Mouse (Mus musculus) heart, embryonic 10.5 days (tissue): ENCODE measurements at regions not wholly inside any gene's neighbourhood (a gene's known extent, or its start where the extent isn't known, plus 50 kb on each side); places are given as distances from the start of the nearest gene placed in this dataset.
A peak's percentile ranks its signal among the peaks of the same experiment; 100 is the strongest.

ENCODE experiments used
- DNase-seq: peaks from one replicate; pipeline ENCODE4 v3.0.0-alpha.2; 2017; ENCODE audit warnings: low spot score
- H3K27ac ChIP-seq: fragments of 300-500 bp; sonication (generic); 2 replicates; pipeline ENCODE4 v1.5.1; 2016; ENCODE audit warnings: mild to moderate bottlenecking
- H3K27me3 ChIP-seq: fragments of 300-500 bp; sonication (generic); 2 replicates; pipeline ENCODE4 v1.6.1; 2016; ENCODE audit warnings: mild to moderate bottlenecking; ENCODE audit not compliant: poor library complexity, insufficient read depth, severe bottlenecking
- H3K36me3 ChIP-seq: fragments of 300-500 bp; sonication (generic); 2 replicates; pipeline ENCODE4 v1.6.1; 2016; ENCODE audit warnings: mild to moderate bottlenecking, moderate library complexity
- H3K4me1 ChIP-seq: fragments of 300-500 bp; sonication (generic); 2 replicates; pipeline ENCODE4 v1.6.1; 2016; ENCODE audit warnings: mild to moderate bottlenecking
- H3K4me3 ChIP-seq: fragments of 300-500 bp; sonication (generic); 2 replicates; pipeline ENCODE4 v1.5.1; 2016; ENCODE audit warnings: mild to moderate bottlenecking, moderate library complexity
- H3K9me3 ChIP-seq: fragments of 300-500 bp; sonication (generic); 2 replicates; pipeline ENCODE4 v1.6.1; 2016; ENCODE audit warnings: mild to moderate bottlenecking, moderate library complexity
- WGBS: fragments of 180-500 bp; shearing (Covaris S2); methylation state at CpG from one replicate; pipeline ENCODE4 v1.1.7; 2016; 5-methylcytosine and 5-hydroxymethylcytosine counted together

DNA sequence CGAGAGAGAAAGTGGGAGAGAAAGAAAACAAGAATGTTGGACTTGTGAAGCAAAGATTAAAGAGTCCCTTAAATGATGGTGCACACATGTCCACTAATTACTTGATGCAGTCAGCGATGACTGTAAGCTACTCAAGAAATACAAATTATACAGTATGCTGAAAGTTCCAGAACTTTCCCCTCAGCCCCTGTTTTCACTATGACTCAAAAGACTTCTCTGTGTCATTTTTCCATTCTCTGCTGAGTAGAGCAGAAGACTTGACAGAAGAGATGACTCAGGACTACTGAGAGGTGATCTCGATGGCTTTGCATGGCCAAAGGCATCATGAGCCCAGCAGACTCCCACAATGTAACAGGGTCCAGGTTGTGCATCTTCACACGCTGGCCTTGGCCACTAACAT, 105.6 kb downstream of the Olfr267 start:
- Histone ChIP-seq H3K4me1 (no peaks in the 10 kb centered on the region), H3K27ac (no peak overlapping the region), H3K36me3 (no peaks in the 10 kb centered on the region), H3K9me3 (no peaks in the 10 kb centered on the region), H3K4me3 (no peak overlapping the region), H3K27me3 (no peaks in the 10 kb centered on the region)
- DNase-seq = no peak
- 78% methylated on average over 4 of the region's 4 CpGs for WGBS

DNA sequence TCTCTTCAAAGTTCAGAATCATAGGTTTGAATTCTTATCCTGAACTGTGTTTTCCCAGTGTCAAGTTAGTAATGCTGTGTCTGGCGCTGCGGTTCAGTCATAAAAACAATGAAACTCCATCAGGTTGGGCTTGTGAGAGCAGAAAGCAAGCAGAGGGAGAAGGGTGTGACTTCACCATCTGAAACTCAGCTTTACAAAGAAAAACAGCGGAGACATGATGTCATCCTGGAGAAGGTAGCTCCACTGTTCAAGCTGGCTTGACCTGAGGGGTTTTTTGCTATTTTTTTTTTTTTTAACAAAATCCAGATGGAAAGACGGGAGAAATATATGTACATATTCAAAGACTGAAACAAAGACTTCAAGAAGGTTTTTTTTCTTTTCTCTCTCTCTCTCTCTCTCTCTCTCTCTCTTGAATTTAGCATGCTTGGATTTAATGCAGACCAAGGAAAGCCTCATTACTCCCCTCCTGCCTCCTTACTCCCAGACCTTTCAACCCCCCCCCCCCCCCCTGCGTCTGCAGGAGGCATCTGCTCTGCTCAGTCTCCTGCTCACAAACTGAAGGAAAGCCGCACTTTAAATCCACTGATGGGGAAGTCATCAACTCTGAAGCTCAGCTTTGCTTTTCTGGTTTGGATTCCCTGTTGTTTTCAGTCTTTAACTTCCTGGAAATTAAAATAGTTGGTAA, 109.7 kb downstream of the Olfr267 start:
- Histone ChIP-seq H3K27ac (no peak overlapping the region), H3K36me3 (no peaks in the 10 kb centered on the region), H3K4me1 (no peaks in the 10 kb centered on the region), H3K9me3 (no peaks in the 10 kb centered on the region), H3K4me3 (no peak overlapping the region), H3K27me3 (no peaks in the 10 kb centered on the region)
- 50% methylated on average over 6 of the region's 6 CpGs for WGBS
- DNase-seq = no peak

DNA sequence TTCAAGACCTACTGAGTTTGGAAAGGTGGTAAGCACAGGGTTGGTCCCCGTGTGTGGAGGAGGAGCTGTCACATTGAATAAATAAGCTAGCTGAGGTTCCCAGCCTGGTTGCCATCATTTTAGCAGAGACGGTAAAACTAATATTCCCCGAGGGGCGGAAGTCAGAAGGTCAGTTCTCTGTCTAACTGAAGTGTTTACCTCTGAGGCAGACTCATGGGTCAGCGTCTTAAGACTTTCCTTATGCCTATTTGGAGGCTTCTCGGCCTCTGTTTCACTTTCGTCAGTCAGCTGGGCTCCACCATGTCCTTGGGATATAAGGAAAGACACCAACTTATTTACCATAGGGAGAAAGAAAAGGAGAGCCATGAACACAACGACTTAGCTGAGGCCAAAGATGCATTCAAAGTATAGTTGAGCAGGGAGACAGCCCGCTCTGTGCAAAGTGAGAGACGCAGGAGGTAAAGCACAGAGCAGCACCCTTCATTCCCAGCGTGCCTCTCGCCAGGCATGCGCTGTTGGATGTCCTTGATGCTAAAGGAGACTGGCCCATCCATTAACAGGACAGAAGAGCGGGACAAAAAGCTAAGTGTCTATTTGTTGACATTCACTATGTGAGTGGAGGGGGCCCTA, 116.0 kb downstream of the Olfr267 start:
- peak overlapping the region; percentile 44 for H3K27ac ChIP-seq
- no peaks in the 10 kb centered on the region for H3K9me3 ChIP-seq
- H3K4me1 ChIP-seq = peaks cover 3% of the 10 kb centered on the region; the same call in 1 of the 2 replicates
- 55% methylated on average over 14 of the region's 14 CpGs for WGBS
- no peak overlapping the region for H3K4me3 ChIP-seq
- no peaks in the 10 kb centered on the region for H3K36me3 ChIP-seq
- no peaks in the 10 kb centered on the region for H3K27me3 ChIP-seq
- no peak for DNase-seq

DNA sequence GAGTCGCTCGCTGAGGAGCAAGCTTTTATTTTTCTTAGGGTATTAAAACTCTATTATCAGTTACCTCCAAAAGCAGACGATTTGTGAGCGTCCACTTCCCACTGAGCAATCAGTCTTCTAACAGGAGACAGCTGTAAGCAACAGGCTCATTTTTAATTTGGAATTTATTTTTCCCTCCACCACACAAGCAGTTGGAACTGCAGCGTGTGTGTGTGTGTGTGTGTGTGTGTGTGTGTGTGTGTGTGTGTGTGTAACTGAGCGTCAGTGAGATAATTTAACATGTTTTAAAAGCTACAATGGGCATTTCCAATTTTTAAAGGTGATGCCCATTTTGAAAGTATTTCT, 116.6 kb downstream of the Olfr267 start:
- Histone ChIP-seq H3K27me3 (no peaks in the 10 kb centered on the region), H3K4me1 (peaks cover 3% of the 10 kb centered on the region; the same call in 1 of the 2 replicates), H3K36me3 (no peaks in the 10 kb centered on the region), H3K9me3 (no peaks in the 10 kb centered on the region), H3K4me3 (0 out of 2 replicates have a peak overlapping the region, but pooled peaks have one; percentile 1), H3K27ac (peak overlapping the region; percentile 64; the same call in 1 of the 2 replicates)
- no peak for DNase-seq
- 29% methylated on average over 6 of the region's 6 CpGs for WGBS

DNA sequence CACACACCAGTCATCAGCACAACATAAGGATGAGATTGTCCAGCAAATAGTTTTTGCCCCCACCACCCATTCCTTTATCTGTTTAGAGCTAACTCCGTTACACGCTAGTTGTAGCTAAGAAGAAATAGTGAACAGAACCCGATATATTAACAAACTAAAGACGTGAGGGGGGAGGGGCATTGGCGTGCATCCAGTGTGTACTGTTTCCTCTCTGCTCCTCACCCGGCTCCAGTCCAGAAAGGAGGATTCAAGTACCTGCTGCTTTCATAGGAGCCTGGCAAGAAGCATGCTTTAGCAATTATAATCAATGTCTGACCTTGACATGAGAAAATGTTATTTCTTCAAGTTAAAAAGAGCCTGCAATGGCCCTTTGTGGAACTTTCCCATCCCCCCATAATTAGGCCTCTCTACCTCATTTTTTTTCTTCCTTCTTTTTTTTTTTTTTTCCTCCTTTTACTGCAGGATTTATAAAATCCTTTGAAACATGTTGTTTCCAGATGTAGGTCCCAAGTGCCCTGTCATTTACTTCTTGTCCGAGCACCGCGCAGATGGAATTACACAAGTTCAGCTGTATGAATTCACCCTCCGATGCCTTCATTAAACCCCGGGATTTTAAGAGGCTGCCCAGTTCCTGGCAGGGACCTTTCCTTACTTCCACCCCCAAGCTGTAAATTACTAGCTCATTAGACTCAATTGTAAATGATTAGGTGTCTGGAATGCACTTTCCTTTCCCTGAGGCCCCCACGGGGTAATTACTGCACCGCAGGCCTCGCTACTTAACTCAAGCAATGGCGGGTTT, 116.6 kb upstream of the Lpar1 start:
- no peak for DNase-seq

DNA sequence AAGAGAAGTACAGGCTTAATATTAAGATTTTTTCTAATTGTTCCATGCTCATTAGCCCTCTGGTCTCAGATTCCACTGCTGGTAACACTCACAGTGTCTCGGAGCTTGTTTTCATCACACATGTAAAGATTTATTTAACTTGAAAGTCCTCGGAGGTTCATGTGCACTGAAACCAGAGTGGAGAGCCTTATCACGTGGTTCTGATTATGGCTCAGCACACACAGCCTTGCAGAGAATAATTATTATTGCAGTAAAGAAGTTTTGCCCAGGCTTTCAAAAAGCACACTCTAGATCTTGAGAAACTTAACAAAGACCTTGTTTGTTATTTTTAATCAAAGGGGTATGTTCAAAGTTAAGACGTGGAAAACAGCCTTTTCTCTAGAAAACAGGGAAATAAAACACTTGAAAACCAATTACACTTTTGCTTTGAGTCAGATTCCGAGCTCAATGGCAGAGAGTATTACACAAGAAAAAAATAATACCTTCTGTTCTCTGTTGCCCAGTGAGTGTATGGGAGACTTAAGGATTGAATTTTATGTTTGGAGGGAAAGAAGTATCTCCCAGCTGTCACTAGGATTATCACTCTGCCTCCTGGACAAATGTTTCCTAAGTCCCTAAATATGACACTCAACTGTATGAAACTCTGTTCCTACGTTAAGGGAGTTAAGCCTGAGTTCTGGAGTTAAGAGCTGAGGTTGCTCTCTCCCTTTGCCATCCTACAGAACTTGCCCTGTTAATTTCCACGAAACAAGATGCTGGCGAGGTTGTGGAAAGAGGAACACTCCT, 114.9 kb upstream of the Lpar1 start:
- Histone ChIP-seq H3K27me3 (no peaks in the 10 kb centered on the region), H3K27ac (no peak overlapping the region), H3K9me3 (no peaks in the 10 kb centered on the region), H3K4me1 (peaks cover 3% of the 10 kb centered on the region; the same call in 1 of the 2 replicates), H3K4me3 (no peak overlapping the region), H3K36me3 (no peaks in the 10 kb centered on the region)
- WGBS = 60% methylated on average over 8 of the region's 8 CpGs
- no peak for DNase-seq

More for the DNA sequence above, 116.6 kb upstream of the Lpar1 start:
- Histone ChIP-seq H3K4me3 (0 out of 2 replicates have a peak overlapping the region, but pooled peaks have one; percentile 1), H3K36me3 (no peaks in the 10 kb centered on the region), H3K27me3 (no peaks in the 10 kb centered on the region), H3K4me1 (peaks cover 3% of the 10 kb centered on the region; the same call in 1 of the 2 replicates), H3K27ac (peak overlapping the region; percentile 64; the same call in 1 of the 2 replicates), H3K9me3 (no peaks in the 10 kb centered on the region)
- WGBS = 51% methylated on average over 15 of the region's 15 CpGs

DNA sequence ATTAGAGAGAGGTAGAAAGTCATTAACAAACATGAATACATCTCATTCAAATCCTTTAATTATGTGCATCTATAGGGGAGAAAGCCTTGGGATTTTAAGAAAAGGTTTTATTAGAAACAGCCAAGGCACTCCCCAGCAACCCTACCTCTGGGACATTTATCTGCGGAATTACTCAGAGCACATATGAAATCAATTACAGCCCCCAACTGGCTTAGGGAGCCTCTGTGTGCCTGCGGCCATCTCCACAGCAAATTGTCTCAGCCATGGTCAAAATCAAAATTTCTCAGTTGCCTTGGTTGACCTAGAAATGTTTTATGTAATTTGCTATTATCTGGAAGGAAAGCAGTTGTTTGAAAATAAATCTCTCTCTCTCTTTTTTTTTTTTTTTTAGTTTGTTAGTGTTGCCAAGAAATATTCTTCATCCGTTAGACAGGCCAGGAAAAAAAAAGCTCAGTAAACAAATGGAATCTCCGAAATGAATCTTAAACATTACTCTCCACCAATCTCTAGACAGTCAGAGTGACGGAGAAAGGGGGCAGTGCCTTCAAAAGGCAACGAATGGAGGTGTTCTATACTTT, 110.0 kb upstream of the Lpar1 start:
- Histone ChIP-seq H3K4me3 (no peak overlapping the region), H3K27ac (no peak overlapping the region), H3K9me3 (no peaks in the 10 kb centered on the region), H3K4me1 (no peaks in the 10 kb centered on the region), H3K36me3 (no peaks in the 10 kb centered on the region), H3K27me3 (no peaks in the 10 kb centered on the region)
- no peak for DNase-seq
- 75% methylated on average over 6 of the region's 6 CpGs for WGBS

DNA sequence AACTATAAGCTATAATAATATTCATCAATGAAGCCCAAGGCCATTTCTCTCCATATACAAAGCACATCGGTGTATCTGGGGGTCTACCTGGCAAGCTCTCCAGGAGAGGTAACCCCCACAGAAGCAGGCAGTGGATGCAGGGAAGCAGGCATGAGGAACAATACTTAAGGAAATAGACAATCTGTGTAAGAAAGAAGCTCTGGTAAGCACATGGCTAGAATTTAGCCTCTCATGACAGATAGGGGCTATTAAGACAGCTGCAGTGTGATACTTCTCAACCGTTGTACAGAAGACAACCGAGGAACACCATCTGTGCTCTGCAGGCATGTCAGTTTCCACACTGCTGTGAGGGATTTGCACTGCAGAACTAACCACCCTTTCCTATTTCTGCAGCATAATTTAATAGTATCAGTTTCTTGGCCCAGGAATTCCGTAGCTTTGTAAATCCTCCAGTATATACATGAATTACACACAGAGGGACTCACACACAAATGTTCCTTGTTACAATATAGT, 108.1 kb upstream of the Lpar1 start:
- Histone ChIP-seq H3K4me1 (no peaks in the 10 kb centered on the region), H3K9me3 (no peaks in the 10 kb centered on the region), H3K27me3 (no peaks in the 10 kb centered on the region), H3K27ac (no peak overlapping the region), H3K4me3 (no peak overlapping the region), H3K36me3 (no peaks in the 10 kb centered on the region)
- 83% methylated on average over 4 of the region's 4 CpGs for WGBS
- DNase-seq = no peak

DNA sequence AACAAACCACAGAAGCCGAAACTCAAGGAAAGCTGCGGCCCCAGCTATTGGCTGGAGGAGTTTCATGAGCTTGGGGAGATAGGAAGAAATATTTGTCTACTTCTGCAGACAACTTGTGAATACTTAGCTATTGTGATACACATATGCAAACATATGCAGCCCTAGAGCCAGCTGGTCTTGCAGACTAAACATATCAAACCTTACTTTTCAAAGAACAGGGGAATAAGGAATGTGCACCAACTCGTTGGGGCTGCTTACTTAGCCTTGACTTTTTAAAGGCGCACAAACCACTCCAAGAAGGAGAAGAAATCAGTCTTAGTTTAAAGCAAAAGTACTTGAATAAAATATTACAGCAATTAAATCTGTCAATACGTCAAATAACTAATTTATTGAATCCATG, 106.8 kb upstream of the Lpar1 start:
- no peak for DNase-seq
- Histone ChIP-seq H3K27ac (no peak overlapping the region), H3K9me3 (no peaks in the 10 kb centered on the region), H3K4me1 (no peaks in the 10 kb centered on the region), H3K36me3 (no peaks in the 10 kb centered on the region), H3K4me3 (no peak overlapping the region), H3K27me3 (no peaks in the 10 kb centered on the region)
- 68% methylated on average over 5 of the region's 5 CpGs for WGBS

DNA sequence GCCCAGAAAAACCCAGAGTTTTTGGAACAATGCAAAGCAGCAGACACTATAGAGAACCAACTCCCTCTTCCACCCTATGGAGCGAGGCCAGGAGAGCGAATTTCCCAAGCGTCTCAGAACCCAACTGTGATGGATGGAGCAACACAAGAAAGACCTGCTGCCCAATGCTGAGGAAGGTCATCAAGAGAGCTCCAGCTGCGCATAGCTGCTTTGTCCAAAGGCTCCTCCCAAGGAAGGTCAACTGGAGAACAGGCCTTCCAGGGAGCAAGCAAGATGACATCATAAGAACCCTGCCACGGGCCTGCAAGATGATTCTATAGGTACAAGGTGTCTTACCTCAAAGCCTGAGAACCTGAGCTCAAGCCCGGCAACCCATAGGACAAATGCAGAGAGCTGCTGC, 104.5 kb upstream of the Lpar1 start:
- H3K4me1 ChIP-seq = no peaks in the 10 kb centered on the region
- no peak overlapping the region for H3K27ac ChIP-seq
- no peak for DNase-seq
- H3K27me3 ChIP-seq = no peaks in the 10 kb centered on the region
- 68% methylated on average over 6 of the region's 6 CpGs for WGBS
- no peaks in the 10 kb centered on the region for H3K9me3 ChIP-seq
- H3K4me3 ChIP-seq = no peak overlapping the region
- H3K36me3 ChIP-seq = no peaks in the 10 kb centered on the region

DNA sequence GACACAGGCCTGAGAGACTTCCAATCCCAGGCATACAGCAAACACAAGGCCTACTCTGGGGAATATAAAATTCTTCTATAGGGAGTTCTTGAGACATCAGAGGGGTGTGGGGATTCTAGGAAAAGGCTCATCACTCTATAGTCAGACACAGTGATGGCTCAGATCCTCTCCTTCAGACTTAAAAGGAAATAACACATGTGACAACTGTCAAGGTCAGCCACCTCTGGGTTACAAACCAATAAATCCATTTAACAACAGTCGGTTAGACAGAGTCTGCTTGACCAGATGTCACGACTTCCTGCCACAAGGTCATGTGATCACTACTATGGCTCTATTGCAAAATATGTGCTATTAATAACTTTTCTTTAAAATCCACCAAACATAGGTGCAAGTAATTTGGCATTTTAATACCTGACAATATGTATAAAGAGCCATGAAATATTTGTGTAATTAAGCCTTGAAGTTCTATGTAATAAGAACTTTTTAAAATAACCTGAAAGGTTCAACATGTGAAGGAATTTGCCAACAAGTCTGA, 94.1 kb upstream of the Lpar1 start:
- Histone ChIP-seq H3K27ac (no peak overlapping the region), H3K4me1 (no peaks in the 10 kb centered on the region), H3K36me3 (no peaks in the 10 kb centered on the region), H3K27me3 (no peaks in the 10 kb centered on the region), H3K4me3 (no peak overlapping the region), H3K9me3 (no peaks in the 10 kb centered on the region)
- 67% methylated on average over 2 of the region's 2 CpGs for WGBS
- no peak for DNase-seq

DNA sequence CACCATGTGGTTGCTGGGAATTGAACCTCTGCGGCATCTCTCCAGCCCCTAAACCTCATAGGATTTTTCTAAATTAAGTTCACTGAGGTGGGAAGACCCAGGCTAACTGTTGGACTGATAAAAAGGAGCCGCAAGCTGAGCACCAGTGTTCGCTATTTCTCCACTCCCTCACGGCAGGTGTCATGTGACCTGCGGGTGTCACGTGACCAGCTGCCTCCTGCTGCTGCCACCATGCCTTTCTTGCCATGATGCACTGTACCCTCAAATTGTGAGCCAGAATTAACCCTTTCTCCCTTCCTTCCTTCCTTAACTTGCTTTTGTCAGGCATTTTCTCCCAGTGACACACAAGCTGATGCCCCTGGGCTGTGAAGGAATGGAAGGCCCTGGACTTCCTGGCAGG, 93.1 kb upstream of the Lpar1 start:
- H3K27me3 ChIP-seq = no peaks in the 10 kb centered on the region
- H3K9me3 ChIP-seq = no peaks in the 10 kb centered on the region
- DNase-seq = no peak
- H3K4me1 ChIP-seq = no peaks in the 10 kb centered on the region
- 92% methylated on average over 6 of the region's 6 CpGs for WGBS
- no peak overlapping the region for H3K27ac ChIP-seq
- no peaks in the 10 kb centered on the region for H3K36me3 ChIP-seq
- H3K4me3 ChIP-seq = no peak overlapping the region
